Mouse (Mus musculus) CH12.LX (cell line): ENCODE measurements around the gene Fam89b. TPM values are rescaled to one million over a fixed set of nuclear protein-coding genes. Genes with fewer than 3 reads are reported as not detected.

Experiments used
- DNase-seq: peaks from one replicate; pipeline ENCODE4 v3.0.0-alpha.2; 2013; ENCODE audit errors: extremely low read depth
- H3K27ac ChIP-seq: 2 replicates; pipeline ENCODE4 v1.5.1; 2012; ENCODE audit warnings: low read depth, mild to moderate bottlenecking, control low read depth, moderate library complexity; ENCODE audit not compliant: insufficient read depth
- H3K27me3 ChIP-seq: replicated peaks from 2 replicates; pipeline ENCODE3; 2012; ENCODE audit warnings: inconsistent platforms
- H3K36me3 ChIP-seq, 2 experiments: replicated peaks in 1 of 2; 2 replicates each; pipeline versions ENCODE3 to v1.6.1; 2012; ENCODE audit warnings: inconsistent platforms in 1 of 2, low read length in 1 of 2, mild to moderate bottlenecking in 1 of 2, mixed read lengths in 1 of 2, moderate library complexity in 1 of 2; ENCODE audit not compliant: control insufficient read depth in 1 of 2, insufficient read depth in 1 of 2
- H3K4me1 ChIP-seq, 2 experiments: 2 replicates each; pipeline ENCODE4 v1.6.1; 2012; ENCODE audit warnings: inconsistent platforms in 1 of 2, moderate library complexity in 1 of 2; ENCODE audit not compliant: insufficient read depth in 2 of 2, control insufficient read depth in 1 of 2
- H3K4me2 ChIP-seq: 2 replicates; pipeline ENCODE4 v1.6.1; 2012; ENCODE audit warnings: low read depth, mild to moderate bottlenecking, control low read depth; ENCODE audit not compliant: poor library complexity, insufficient read depth, severe bottlenecking
- H3K4me3 ChIP-seq, 3 experiments: fragments of 150-350 bp in 1 of 3; sonication (generic) in 1 of 3; replicated peaks in 1 of 3; 2 replicates each; pipeline versions ENCODE3 to v1.5.1; 2011 to 2012; ENCODE audit warnings: low read depth in 2 of 3, low read length in 2 of 3, mild to moderate bottlenecking in 2 of 3, moderate library complexity in 2 of 3, control low read depth in 1 of 3, improper control_type of control experiment in 1 of 3, inconsistent platforms in 1 of 3, mixed read lengths in 1 of 3; ENCODE audit not compliant: poor library complexity in 1 of 3
- H3K79me2 ChIP-seq: replicated peaks from 2 replicates; pipeline ENCODE4 v1.6.1; 2012; ENCODE audit warnings: mild to moderate bottlenecking, moderate library complexity; ENCODE audit not compliant: control insufficient read depth, poor library complexity, insufficient read depth, severe bottlenecking; ENCODE audit errors: extremely low read depth
- H3K9ac ChIP-seq: 2 replicates; pipeline ENCODE4 v1.6.1; 2012; ENCODE audit warnings: low read depth, mild to moderate bottlenecking, control low read depth, moderate library complexity; ENCODE audit not compliant: insufficient read depth
- H3K9me3 ChIP-seq: replicated peaks from 2 replicates; pipeline ENCODE3; 2012; ENCODE audit warnings: low read length, inconsistent platforms, mixed read lengths
- BHLHE40 ChIP-seq: IDR thresholded peaks from 2 replicates; pipeline ENCODE4 v1.6.1; 2011; ENCODE audit warnings: mild to moderate bottlenecking, low read depth, low read length, improper control_type of control experiment
- ELF1 ChIP-seq: IDR thresholded peaks from 2 replicates; pipeline ENCODE4 v1.6.1; 2014; ENCODE audit warnings: low read depth, mild to moderate bottlenecking, inconsistent platforms, low read length, improper control_type of control experiment
- HCFC1 ChIP-seq: IDR thresholded peaks from 2 replicates; pipeline ENCODE4 v1.6.1; 2012; ENCODE audit warnings: low read depth, mild to moderate bottlenecking, inconsistent platforms, low read length, improper control_type of control experiment
- MYC ChIP-seq: IDR thresholded peaks from 2 replicates; pipeline ENCODE4 v1.6.1; 2011; ENCODE audit warnings: low read depth, mild to moderate bottlenecking, improper control_type of control experiment, low read length
- NELFE ChIP-seq: IDR thresholded peaks from 2 replicates; pipeline ENCODE4 v1.6.1; 2011; ENCODE audit warnings: low read depth, low read length, improper control_type of control experiment
- NRF1 ChIP-seq: IDR thresholded peaks from 2 replicates; pipeline ENCODE4 v1.6.1; 2014; ENCODE audit warnings: low read depth, mild to moderate bottlenecking, inconsistent platforms, low read length, improper control_type of control experiment, moderate library complexity
- PAX5 ChIP-seq: IDR thresholded peaks from 2 replicates; pipeline ENCODE4 v1.6.1; 2012; ENCODE audit warnings: low read length, inconsistent platforms, mixed read lengths
- SIN3A ChIP-seq: IDR thresholded peaks from 2 replicates; pipeline ENCODE4 v1.6.1; 2012; ENCODE audit warnings: low read length, improper control_type of control experiment, inconsistent platforms
- SMC3 ChIP-seq: IDR thresholded peaks from 2 replicates; pipeline ENCODE4 v1.6.1; 2011; ENCODE audit warnings: low read depth, low read length, improper control_type of control experiment
- TCF12 ChIP-seq: IDR thresholded peaks from 2 replicates; pipeline ENCODE4 v1.6.1; 2014; ENCODE audit warnings: low read depth, mild to moderate bottlenecking, inconsistent platforms, low read length, improper control_type of control experiment
- USF1 ChIP-seq: IDR thresholded peaks from 2 replicates; pipeline ENCODE4 v1.6.1; 2014; ENCODE audit warnings: low read depth, mild to moderate bottlenecking, inconsistent platforms, low read length, improper control_type of control experiment
- USF2 ChIP-seq: conservative IDR thresholded peaks from 2 replicates; pipeline ENCODE4 v1.6.1; 2011; ENCODE audit warnings: low read depth, low read length, improper control_type of control experiment
- ZNF384 ChIP-seq: IDR thresholded peaks from 2 replicates; pipeline ENCODE4 v1.6.1; 2012; ENCODE audit warnings: low read depth, low read length, improper control_type of control experiment, inconsistent platforms
- dilution Hi-C: fragments of 300-500 bp; cut with MboI; formaldehyde crosslinking; loops from 2 replicates; pipeline ENCODE4 v1.14.3; 2020; ENCODE audit warnings: low sequenced_read_pairs; ENCODE audit not compliant: extremely low pct_unique_long_range_greater_than_20kb, extremely low pct_ligation_motif_present
- in situ Hi-C: fragments of 300-500 bp; cut with MboI; formaldehyde crosslinking; loops from 3 replicates; pipeline ENCODE4 v1.14.3; 2019; ENCODE audit warnings: low sequenced_read_pairs, low pct_ligation_motif_present, low pct_unique_long_range_greater_than_20kb, mixed read lengths
- polyA plus RNA-seq: library from polyadenylated mRNA; unstranded; fragments of >175 nt; gene quantifications from 2 replicates; pipeline ENCODE4 v1.2.1, GENCODE M21; 2012; ENCODE audit warnings: low read depth; ENCODE audit not compliant: insufficient read length
- total RNA-seq, 2 experiments: library from RNA; depleted of rRNA; stranded (reverse); fragments of 300-350 nt in 1 of 2; fragments of >200 nt in 1 of 2; gene quantifications; 2 replicates each; pipeline ENCODE4 v1.2.3; 2012 to 2014

Fam89b gene
- total and polyA plus RNA-seq, 3 experiments: 7.5 to 13.4 (median 9.2) TPM

DNA sequence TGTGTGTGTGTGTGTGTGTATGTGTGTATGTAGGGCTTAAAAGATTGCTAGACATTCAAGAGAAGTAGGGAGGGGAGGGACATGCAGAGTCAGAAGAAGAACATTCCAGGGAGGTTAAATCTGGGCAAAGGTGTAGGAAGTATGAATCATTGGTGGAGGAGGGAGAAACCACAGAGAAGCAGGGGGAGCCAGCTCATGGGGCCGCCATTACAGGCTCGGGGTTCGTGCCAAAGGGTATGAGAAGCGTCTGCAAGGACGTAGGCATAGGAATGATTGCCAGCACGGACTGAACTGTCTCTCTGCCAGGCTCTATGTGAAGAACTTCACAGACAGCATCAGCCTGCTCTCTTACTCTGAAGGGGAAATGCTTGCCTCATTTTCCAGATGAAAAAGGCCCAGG is 20.0 kb upstream of the Fam89b start:
- no peaks in the 10 kb centered on the region for H3K9me3 ChIP-seq
- H3K27me3 ChIP-seq: peaks cover 60% of the 10 kb centered on the region
- H3K36me3 ChIP-seq: no peaks in the 10 kb centered on the region
- H3K79me2 ChIP-seq: no peaks in the 10 kb centered on the region
- peaks cover 13 to 23% of the 10 kb centered on the region in 2 experiments for H3K4me1 ChIP-seq
- H3K27ac ChIP-seq: no peak overlapping the region
- in situ Hi-C loops: no loop called here
- TF ChIP-seq NRF1 (no peak), PAX5 (no peak), ZNF384 (no peak), SMC3 (no peak), SIN3A (no peak)
- TF ChIP-seq, all 38 proteins: peak for 0
- dilution Hi-C loops: no loop called here
- H3K4me3 ChIP-seq: no peak overlapping the region
- no peak overlapping the region for H3K9ac ChIP-seq
- no peak overlapping the region for H3K4me2 ChIP-seq
- DNase-seq: no peak

GRCm38 (mm10) chr19:5746907-5747363 is 17.5 kb upstream of the Fam89b start:
- Histone ChIP-seq H3K4me1 (peaks cover 22 to 29% of the 10 kb centered on the region in 2 experiments), H3K27ac (no peak overlapping the region), H3K9ac (no peak overlapping the region), H3K4me3 (no peak overlapping the region), H3K27me3 (peaks cover 45% of the 10 kb centered on the region), H3K9me3 (no peaks in the 10 kb centered on the region), H3K79me2 (no peaks in the 10 kb centered on the region), H3K4me2 (peak overlapping the region; percentile 2; the same call in 1 of the 2 replicates)
- dilution Hi-C loops (no loop called here), in situ Hi-C loops (no loop called here)
- DNase-seq: peak; percentile 39
- peak; percentile 51 for TF ChIP-seq BHLHE40
- TF ChIP-seq HCFC1: 0 out of 2 replicates have a peak, but pooled peaks have one; percentile 19
- TF ChIP-seq USF2: peak; percentile 56
- TF ChIP-seq NELFE: no peak
- TF ChIP-seq ZNF384: no peak
- TF ChIP-seq TCF12: no peak
- TF ChIP-seq USF1: peak; percentile 66
- TF ChIP-seq, all 38 proteins: peak for 4
- no peaks in the 10 kb centered on the region for H3K36me3 ChIP-seq

- no peaks in the 10 kb centered on the region for H3K9me3 ChIP-seq
- peaks cover 20 to 24% of the 10 kb centered on the region in 2 experiments for H3K4me1 ChIP-seq
- DNase-seq: no peak
- H3K27ac ChIP-seq: no peak overlapping the region
- in situ Hi-C loops (no loop called here), dilution Hi-C loops (no loop called here)
- H3K4me3 ChIP-seq: no peak overlapping the region
- H3K36me3 ChIP-seq: no peaks in the 10 kb centered on the region
- H3K27me3 ChIP-seq: peaks cover 40% of the 10 kb centered on the region
- no peaks in the 10 kb centered on the region for H3K79me2 ChIP-seq
- H3K4me2 ChIP-seq: no peak overlapping the region
- TF ChIP-seq MYC (no peak), ELF1 (no peak)
- H3K9ac ChIP-seq: no peak overlapping the region
Observed at GRCm38 (mm10) chr19:5745756-5746710, 16.6 kb upstream of the Fam89b start.
